Mouse (Mus musculus) heart, adult 18-20 months (tissue): ENCODE results near the gene Armh2. TPM values are rescaled to one million over a fixed set of nuclear protein-coding genes. Genes with fewer than 3 reads are reported as not detected.
A peak's percentile ranks its signal among the peaks of the same experiment; 100 is the strongest.
"Not testable (repeated sequence)": the region's sequence is repeated elsewhere in the genome, so short reads cannot be mapped to it uniquely, and the experiment has no call there.

ENCODE experiments used
- DNase-seq, 2 experiments: peaks; one replicate each; pipeline ENCODE4 v3.0.0; 2021 to 2022; ENCODE audit warnings: mixed read lengths in 1 of 2
- total RNA-seq, 2 experiments: library from RNA; stranded (reverse); gene quantifications; 2 replicates each; pipeline ENCODE4 v1.2.3; 2021

Armh2 gene
- total RNA-seq, 2 experiments from 2014 or later, result not detected

DNA sequence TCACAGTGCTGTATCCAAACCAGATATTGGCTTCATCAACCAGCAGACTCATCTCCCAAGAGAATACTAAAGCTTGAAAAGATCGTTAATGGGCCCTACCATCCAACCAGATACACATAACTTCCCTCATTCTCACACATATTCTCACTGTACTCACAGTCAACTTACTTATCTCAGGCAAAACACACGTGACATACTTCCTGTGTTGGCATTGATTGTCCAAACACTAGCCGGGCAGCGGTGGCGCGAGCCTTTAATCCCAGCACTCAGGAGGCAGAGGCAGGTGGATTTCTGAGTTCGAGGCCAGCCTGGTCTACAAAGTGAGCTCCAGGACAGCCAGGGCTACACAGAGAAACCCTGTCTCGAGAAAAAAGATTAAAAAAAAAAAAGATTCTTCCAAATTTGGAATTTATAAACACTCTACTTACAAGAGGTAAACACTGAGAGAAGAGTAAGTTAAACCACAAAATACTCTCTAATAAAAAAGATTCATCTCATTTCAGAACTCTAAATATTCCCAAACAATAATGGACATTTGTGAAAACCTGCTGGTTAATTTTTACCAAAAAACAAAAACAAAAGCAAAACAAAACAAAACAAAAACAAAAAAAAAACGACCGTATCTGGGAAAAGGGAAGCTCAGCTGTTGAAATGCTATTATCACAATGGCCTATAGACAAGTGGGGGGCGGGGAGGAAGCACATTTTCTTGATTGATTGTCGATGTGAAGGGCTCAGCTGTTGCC lies 17.0 kb downstream of the Armh2 start:
- no peak for DNase-seq

DNA sequence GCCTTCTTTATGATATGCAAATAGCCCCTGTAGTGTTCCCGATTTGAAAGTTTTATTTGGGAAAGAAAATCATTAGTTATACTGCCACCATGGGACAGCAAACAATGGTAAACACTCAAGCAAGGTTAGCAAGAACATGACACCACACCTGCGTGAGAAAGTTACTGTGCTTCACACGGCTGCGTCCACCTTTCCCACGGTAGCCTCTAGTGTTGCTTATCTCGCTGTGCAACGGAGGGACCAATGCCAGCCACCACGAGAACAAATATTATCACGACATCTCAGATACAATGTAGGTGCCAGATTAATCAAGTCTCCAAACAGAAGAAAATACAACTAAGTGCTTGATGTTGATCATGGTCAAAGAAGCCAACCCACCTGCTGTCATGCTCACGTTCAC lies 18.4 kb downstream of the Armh2 start:
- no peak for DNase-seq

DNA sequence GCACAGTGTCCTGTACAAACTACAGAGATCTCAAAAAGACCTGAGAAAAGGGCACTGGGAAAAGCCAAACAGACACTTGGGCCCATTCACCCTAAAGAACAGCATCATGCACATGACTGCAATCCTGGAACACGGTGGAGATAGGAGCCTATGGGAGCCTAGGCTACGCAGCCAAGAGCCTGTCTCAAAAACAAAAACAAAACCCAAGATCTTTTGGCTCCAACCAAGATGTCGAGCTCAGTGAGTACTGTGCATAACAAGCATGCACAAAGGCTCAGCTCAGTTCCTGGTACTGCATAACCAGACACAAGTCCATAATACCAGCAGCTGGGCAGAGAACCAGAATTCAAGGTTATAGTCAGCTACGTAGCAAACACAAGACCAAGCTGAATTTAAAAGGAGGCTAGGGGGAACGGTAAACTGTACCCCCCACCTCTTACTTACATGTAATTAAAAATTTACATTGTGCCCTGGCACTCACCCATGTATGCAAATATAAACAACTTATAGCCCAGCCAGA lies 19.4 kb downstream of the Armh2 start:
- DNase-seq, result peak; percentile 47 to 54

DNA sequence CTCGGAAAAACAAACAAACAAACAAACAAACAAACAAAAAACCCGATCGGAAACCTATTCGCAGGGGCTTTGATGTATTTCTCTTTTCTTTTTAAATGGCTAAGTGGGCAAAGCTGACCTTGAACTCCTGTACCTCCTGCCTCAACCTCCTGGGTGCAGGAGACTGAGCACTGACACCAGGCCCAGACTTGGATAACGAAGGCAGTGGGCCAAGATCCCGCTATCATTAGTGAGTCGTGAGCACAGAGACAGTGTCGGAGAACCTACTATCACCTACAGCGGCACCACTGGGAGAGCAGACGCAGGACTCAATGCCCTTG lies 20.0 kb downstream of the Armh2 start:
- DNase-seq, result no peak

DNA sequence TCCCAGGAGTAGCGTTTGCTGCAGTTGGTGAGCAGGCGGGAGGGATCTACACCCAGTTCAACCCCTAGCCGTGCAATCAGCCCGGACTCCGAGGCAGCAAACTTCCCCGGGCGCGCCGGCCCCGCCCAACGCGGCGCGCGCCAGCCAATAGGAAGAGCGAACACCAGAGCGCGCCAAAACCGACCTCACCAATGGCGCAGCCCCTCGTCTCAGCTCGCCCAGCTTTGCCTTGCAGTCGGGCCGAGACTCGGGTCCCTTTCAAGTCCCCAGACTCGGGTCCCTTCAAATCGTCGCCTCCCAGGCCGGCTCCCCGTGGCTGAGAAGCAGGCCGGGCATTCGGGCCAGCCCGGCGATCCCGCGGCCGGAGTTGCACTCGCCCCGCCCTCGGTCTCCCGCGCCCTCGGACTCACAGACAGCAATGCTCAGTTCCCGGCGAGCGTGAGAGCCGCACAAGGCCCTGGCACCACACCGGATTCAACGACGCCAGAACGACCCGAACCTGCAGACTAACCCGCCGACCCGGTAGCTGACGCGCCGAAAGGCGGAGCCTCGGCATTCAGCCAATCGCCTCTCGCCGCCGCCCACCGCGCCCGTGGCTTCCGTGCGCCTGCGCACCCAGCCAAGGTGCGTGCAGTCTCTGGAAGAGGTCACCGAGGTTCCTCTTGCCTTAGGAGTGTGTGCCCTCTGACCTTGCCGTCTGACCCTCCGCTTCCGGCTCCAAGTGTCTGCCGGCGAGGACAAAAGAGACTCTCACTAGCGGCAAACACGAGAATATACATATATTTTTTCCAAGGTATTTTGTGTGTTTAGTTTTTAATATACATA lies 20.6 kb downstream of the Armh2 start, which contains the start of gene Gmnn:
Gmnn (minus strand) TSS at position 521 of the 825 bp plus-strand sequence.
- peak; percentile 91 to 94 for DNase-seq

DNA sequence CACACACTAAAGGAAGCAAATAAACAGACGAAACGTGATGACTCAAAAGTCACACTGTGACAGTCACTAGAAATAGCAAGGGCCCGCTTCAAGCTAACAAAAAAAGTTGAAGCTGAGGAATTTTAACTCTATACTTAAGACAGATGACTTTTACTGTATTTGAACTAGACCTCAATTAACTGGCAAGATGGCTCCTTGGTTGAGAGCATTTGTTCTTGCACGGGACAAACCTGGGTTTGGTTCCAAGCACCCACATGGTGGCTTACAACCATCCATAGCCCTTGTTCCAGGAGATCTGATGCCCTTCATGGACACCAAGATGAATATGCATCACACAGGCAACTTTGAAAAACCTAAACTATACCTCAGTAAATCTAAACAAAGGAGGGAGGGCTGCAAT lies 21.2 kb downstream of the Armh2 start:
- no peak for DNase-seq

DNA sequence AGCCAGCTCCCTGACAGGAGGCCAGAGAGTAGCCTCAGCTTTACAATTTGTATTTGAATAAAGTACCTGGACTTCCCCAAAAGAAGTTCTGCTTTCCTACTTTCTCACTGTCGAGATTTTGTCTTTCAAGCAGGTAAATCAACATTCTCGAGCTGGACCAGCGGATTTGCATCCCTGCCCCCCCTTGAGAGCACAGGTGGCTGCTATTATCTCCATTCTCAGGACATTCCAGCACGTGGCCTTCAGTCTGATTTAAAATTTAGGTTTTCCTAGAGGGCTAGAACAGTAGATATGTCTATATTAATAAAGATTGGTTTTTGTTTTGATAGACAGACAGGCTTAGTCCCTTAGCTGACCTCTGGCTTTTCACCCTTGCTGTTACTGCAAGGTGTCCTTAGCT lies 26.8 kb downstream of the Armh2 start:
- DNase-seq, result not testable (repeated sequence)

DNA sequence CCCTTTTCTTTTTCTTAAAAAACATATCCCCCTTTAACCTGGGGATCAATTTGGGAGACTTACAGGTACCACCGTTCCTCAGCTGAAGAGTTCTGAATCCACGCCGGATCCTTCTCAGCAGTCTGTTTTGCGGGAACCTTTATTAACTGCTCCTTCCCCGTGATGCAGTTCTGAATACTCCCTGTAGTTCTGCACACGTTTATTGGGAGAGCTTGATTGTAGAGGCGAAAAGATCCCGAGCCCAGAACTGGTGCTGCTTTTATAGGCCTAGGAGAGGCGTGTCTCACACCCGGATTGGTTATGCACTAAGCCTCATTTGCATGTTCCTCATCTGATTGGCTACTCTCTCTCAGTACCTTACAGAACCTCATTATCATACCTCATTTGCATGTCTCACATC lies 30.4 kb downstream of the Armh2 start:
- not testable (repeated sequence) for DNase-seq

DNA sequence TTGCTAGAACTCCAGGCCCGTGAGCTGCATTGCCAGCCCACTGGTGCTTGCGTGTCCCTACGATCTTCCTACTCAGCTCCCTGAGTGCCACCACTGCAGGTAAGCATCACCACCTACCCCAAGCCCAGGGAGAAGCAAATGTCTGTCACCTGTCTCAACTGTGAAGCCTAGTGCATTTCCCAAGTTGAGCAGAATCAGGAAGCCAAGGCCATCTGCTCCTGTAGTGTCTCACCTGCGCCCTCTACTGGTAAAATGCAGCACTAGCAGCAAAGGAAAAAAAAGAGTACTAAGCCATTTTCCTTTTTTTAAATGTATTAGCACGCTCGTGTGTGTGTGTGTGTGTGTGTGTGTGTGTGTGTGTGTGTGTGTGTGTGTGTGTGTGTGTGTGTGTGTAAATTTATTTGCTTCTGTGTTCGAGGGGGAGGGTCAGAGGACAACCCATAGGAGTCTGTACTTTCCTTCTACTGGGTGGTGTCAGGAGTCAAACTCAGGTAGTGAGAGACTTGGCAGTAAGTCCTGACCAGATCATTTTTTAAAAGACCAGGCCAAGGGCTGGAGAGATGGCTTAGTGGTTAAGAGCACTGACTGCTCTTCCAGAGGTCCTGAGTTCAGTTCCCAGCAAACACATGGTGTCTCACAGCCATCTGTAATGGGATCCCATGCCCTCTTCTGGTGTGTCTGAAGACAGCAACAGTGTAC lies 35.3 kb downstream of the Armh2 start:
- DNase-seq, result peak; percentile 52 to 74

DNA sequence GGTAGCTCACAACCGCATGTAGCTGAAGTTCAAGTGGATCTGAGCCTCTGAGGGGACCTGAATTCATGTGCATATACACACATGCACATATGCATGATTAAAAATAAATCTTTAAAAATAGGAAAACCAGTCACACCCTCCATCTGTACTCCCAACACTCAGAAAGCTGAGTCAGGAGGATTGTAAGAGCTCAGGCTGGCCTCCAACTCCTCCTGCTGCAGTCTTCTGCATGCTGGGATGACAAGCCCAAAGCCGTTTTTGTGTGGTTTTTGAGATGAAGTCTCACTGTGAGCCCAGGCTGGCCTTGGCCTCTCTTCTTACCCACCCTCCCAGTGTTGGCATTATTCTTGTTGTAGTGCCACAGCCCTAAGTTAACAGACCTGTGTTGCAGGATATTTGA lies 37.0 kb downstream of the Armh2 start:
- no peak for DNase-seq

DNA sequence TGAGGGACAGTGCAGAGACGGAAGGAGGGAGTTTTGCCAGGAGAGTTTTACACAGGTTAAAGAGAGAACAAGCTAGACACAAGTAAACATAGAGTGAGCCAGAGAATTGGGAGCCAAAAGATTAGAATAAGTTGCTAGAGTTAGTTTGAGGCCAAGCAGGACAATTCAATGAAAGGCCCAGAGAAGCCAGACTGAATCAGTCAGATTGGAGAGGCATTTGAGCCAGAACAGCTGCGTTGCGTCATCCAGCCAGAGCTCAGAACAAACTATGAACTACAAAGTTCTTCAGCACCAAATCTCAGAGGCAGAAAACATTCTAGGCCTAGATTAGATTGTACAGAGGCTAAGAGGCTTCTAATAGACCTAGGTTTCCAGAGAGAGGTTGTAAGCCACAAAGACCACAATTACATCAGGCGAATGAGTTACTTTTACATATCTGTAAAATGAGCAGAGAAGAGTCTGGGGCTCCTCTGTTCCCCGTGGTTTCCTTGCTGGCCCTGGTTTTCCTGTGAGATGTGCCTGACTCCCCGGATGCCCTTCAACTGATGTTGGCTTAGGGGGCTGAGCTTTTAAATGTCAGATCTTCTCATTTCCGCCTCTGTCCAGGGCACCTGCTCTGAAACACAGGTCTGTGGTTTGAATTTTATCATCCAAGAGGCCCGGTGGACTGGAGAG lies 37.8 kb downstream of the Armh2 start:
- peak; percentile 24 to 46 for DNase-seq

DNA sequence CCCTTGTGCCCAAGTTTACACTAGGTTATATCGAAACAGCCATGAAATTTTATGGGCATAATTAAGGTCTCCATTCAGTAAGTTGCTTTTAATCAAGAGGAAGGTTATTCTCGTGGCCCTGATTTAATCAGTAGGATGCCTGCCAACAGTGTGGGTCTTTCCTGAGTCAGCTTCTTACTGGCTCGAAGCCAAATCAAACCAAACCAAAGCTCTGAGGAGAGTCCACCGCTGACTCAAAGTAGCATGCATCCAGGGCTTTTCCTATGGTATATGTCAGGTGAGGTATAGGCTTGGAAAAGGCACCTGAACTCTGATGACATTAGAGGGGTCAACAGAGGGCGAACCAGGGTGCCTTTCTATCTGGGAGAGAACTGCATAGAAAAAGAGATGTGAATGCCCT lies 40.9 kb downstream of the Armh2 start:
- no peak for DNase-seq

DNA sequence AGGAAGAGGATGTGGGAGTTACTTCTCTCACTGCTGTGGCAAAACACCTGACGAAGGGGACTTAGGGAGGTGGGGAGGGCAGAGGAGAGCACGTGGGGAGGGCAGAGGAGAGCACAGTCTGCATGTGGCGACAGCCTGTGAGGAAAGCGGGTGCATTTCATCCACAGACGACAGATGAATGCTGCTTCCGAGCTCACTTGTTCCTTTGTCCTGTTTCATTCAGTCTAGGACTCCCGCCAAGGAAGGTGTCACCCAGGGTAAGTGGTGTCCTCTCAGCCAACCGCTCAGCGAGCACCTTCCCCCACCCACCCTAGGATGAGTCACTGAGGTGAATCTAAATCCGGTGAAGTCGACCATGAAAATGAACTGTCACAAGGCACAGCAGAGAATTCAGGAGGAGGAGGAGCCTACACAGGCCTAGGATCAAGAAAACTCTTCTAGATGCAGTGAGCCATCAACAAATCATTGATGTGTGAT lies 45.0 kb downstream of the Armh2 start:
- peak; percentile 56 to 68 for DNase-seq

DNA sequence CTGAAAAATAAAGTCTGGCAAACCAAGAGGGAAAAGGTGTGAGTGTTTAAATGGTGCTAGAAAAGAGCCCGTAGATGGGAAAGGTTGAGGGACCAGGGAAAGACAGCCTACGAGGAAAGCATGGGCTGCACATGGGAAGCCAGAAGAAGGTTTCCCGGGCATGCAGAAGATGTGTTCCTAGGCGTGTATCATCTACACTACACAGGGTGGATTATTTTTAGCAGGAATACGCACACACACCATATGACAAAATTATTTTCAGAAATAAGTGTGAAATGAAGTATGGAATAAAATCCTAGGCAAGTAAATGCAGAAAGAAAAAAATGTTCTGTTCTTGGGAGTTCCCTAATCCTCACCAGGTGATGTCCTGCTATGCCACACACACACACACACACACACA lies 46.4 kb downstream of the Armh2 start:
- DNase-seq, result no peak

DNA sequence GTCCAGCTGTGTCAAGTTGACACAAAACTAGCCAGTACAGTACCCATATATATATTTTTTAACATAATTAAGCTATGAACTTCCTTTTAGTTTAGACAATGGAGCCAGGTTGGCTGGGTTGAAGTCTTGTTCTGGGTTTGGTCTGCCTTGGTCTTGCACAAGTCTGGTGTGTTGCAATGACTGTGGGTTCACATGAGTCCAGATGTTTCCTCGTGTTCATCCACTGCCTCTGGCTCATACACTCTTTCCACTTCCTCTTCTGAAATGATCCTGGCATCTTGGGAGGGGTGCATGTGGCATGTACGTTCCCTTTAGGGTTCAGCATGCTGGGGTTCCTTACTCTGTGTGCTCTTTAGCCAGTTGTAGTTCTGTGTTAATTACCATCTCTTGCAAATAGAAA lies 50.3 kb downstream of the Armh2 start:
- DNase-seq, result peak; percentile 68 to 85

DNA sequence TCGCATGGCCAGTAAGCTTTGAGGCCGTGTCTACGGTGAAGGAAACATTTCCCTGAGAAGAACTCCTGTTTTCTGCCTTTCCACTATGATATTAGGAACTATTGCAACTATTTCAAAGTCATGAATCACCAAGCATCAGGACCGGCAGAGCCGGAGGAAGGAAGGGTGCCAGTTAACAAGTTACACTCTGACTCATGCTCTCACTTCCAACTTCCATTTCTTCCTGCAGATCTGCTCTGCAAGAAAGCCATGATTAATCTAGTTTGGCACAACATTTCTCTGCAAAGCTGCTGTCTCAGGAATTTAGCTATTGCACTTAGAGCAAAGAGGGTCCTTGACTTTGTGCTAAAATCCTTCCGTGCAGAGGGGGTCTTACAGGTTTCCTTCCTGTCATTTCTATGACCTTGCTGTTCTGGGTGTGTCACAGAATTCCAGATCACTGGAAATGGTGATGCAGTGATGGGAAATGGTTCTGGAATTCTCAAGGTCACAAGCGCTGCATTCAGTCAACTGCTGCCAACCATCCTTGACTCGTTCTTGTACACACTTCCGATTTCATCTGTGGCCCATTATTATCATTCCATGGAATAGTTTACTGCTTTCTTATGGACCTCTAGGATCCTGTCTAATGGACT lies 51.5 kb downstream of the Armh2 start:
- peak in 1 of 2 experiments; percentile 69 for DNase-seq

Other genes starting within 250 kb of the Armh2 start
- 10 to 100 TPM in 1 of 2 experiments, 1 to 10 TPM in 1; 7.0 to 11.4 TPM for gene Ripor2, start 159.0 kb upstream of the Armh2 start, total RNA-seq
- 10 to 100 TPM; 61.0 to 65.8 TPM for gene Gmnn, start 20.7 kb downstream of the Armh2 start, total RNA-seq
- 100 to 1,000 TPM; 132 to 137 TPM for gene BC005537, start 60.4 kb downstream of the Armh2 start, total RNA-seq
- 100 to 1,000 TPM; 395 to 427 TPM for gene Acot13, start 90.3 kb downstream of the Armh2 start, total RNA-seq
- gene Tdp2, start 90.4 kb downstream of the Armh2 start, total RNA-seq, result 10 to 100 TPM; 13.1 TPM
- under 1 TPM in 1 of 2 experiments, not detected in 1; 0.05 TPM for gene D130043K22Rik, start 103.9 kb downstream of the Armh2 start, total RNA-seq
- gene Aldh5a1, start 196.4 kb downstream of the Armh2 start, total RNA-seq, result 10 to 100 TPM; 27.9 to 28.1 TPM
- gene Gpld1, start 201.9 kb downstream of the Armh2 start, total RNA-seq, result 1 to 10 TPM; 2.0 to 2.5 TPM